Mouse (Mus musculus): ENCODE data around the gene Zfp296.
"Not testable (repeated sequence)": the region's sequence is repeated elsewhere in the genome, so short reads cannot be mapped to it uniquely, and the experiment has no call there.

Gene Zfp296

GRCm38 (mm10) chr7:19562643-19563410, 14.3 kb upstream of the Zfp296 start, which contains the start of gene Ppp1r37:
Gene Ppp1r37 (minus strand): TSS chr7:19563076.
- DNase-seq (ENCODE audit: low spot score) = no peak

GRCm38 (mm10) chr7:19563884-19564283, 13.2 kb upstream of the Zfp296 start:
- no peak for DNase-seq (ENCODE audit: low spot score)

- DNase-seq (ENCODE audit: low spot score) = no peak
Measured at GRCm38 (mm10) chr7:19564455-19564854, 12.6 kb upstream of the Zfp296 start.

GRCm38 (mm10) chr7:19565803-19566202, 11.3 kb upstream of the Zfp296 start:
- no peak for DNase-seq (ENCODE audit: low spot score)

GRCm38 (mm10) chr7:19567426-19567825, 9.7 kb upstream of the Zfp296 start:
- DNase-seq (ENCODE audit: low spot score) = no peak

GRCm38 (mm10) chr7:19569647-19570046, 7.4 kb upstream of the Zfp296 start:
- DNase-seq (ENCODE audit: low spot score) = no peak

- DNase-seq (ENCODE audit: low spot score) = peak; percentile 80
Measured at GRCm38 (mm10) chr7:19572926-19573775, 3.9 kb upstream of the Zfp296 start.

GRCm38 (mm10) chr7:19573776-19574140, 3.3 kb upstream of the Zfp296 start:
- DNase-seq (ENCODE audit: low spot score) = no peak

- no peak for DNase-seq (ENCODE audit: low spot score)
Measured at GRCm38 (mm10) chr7:19575559-19575958, 1.5 kb upstream of the Zfp296 start.

GRCm38 (mm10) chr7:19577877-19578414, 859 bp downstream of the Zfp296 start:
- DNase-seq (ENCODE audit: low spot score) = no peak

- DNase-seq (ENCODE audit: low spot score) = no peak
Measured at GRCm38 (mm10) chr7:19578436-19578835, 1.3 kb downstream of the Zfp296 start.

GRCm38 (mm10) chr7:19579751-19580150, 2.7 kb downstream of the Zfp296 start:
- DNase-seq (ENCODE audit: low spot score) = no peak

GRCm38 (mm10) chr7:19580634-19581033, 3.5 kb downstream of the Zfp296 start:
- no peak for DNase-seq (ENCODE audit: low spot score)

- DNase-seq (ENCODE audit: low spot score) = no peak
Measured at GRCm38 (mm10) chr7:19586269-19586668, 9.2 kb downstream of the Zfp296 start.

- DNase-seq (ENCODE audit: low spot score) = no peak
Measured at GRCm38 (mm10) chr7:19589207-19589606, 12.1 kb downstream of the Zfp296 start.

GRCm38 (mm10) chr7:19589917-19590316, 12.8 kb downstream of the Zfp296 start:
- DNase-seq (ENCODE audit: low spot score) = no peak

- DNase-seq (ENCODE audit: low spot score) = no peak
Measured at GRCm38 (mm10) chr7:19593061-19593730, 16.1 kb downstream of the Zfp296 start.

GRCm38 (mm10) chr7:19600562-19600961, 23.5 kb downstream of the Zfp296 start:
- DNase-seq (ENCODE audit: low spot score) = no peak

- DNase-seq (ENCODE audit: low spot score) = no peak
Measured at GRCm38 (mm10) chr7:19603055-19603454, 26.0 kb downstream of the Zfp296 start.

GRCm38 (mm10) chr7:19603849-19604605, 26.9 kb downstream of the Zfp296 start, which contains the start of gene Clasrp:
Gene Clasrp (minus strand): TSS chr7:19604486.
- peak; percentile 85 for DNase-seq (ENCODE audit: low spot score)

GRCm38 (mm10) chr7:19604606-19605214, 27.6 kb downstream of the Zfp296 start:
- not testable (repeated sequence) for DNase-seq (ENCODE audit: low spot score)

Measured in ovary, postnatal 10 days (tissue).